Mouse (Mus musculus) embryo, embryonic 10 days (tissue): Measurements from ENCODE around the gene Sbf2.
"Not testable (repeated sequence)": the region's sequence is repeated elsewhere in the genome, so short reads cannot be mapped to it uniquely, and the experiment has no call there.

Source experiments
- DNase-seq: peaks from one replicate; pipeline ENCODE4 v3.0.0-alpha.2; 2015; ENCODE audit warnings: low spot score

The Sbf2 gene

GRCm38 (mm10) chr7:110583705-110584104 is 31.0 kb downstream of the Sbf2 start:
- no peak for DNase-seq

DNA sequence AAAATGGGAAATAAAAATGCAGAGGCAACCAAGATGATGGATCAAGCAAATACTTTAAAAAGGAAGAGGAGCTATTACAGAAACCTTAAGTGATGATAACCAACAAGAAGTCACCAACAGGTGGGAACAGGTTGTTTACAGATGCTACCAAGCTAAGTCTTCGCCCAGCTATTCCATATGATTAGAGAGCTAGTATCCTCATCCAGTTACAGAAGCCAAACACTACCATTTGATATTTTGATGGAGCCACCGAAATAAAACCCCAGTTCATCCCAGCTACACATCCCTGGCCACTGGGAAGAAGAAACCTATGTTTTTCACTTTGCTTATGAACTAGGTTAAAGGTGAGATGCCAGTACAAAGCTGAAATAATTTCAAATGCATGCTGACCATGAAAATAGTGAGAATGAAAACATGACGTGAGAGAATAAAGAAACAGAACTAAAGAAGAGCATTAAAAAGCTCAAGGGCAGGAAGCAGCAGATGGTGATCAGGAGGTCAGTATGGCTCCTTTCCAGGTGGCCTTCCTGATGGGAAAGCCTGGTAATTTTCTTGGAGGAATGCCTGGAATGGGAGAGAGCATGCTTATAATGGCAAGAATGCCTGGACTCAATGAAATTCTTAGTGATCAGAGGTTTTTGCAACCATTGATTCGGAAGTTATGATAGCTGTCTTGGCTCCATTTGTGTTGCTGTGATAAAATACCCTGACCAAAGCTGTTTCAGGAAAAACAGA is 48.7 kb downstream of the Sbf2 start:
- no peak for DNase-seq

GRCm38 (mm10) chr7:110561647-110562046 is 53.1 kb downstream of the Sbf2 start:
- DNase-seq, result no peak

DNA sequence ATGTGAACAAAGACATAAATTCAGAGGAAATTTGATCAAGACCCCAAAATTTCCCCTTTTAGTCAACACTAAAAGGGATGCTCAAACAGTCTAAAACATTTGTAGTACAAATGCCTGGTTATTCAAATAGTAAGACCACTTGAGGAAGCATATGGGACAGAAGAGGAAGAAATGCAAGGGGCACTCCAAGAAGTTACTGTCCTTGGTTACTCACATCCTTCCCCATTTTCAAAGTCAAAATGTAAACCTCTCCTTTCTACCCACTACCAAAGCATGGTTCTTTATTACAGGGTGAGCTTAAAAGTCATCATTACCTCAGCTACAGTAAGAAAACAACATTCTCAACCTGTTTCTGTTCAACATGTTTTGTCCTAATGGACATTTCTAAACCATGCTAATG is 57.7 kb downstream of the Sbf2 start:
- no peak for DNase-seq

DNA sequence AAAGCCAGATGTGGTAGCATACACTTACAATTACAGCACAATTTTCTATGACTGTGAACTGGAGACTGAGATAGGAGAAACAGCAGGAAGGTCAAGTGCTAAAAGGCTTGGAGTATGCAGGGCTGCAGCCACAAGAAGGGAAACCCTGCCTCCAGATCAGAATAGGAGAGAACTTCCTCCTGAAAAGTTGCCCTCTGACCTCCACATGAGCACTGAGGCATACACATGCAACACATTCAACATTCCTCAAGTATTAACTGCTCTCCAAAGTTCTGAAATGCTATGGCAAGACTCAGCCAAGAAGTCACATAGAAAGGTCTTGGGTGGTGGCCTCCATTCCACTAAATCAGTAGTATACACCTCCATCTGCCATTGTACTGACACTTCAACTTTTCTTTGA is 58.5 kb downstream of the Sbf2 start:
- peak; percentile 42 for DNase-seq

GRCm38 (mm10) chr7:110555260-110555659 is 59.5 kb downstream of the Sbf2 start:
- no peak for DNase-seq

DNA sequence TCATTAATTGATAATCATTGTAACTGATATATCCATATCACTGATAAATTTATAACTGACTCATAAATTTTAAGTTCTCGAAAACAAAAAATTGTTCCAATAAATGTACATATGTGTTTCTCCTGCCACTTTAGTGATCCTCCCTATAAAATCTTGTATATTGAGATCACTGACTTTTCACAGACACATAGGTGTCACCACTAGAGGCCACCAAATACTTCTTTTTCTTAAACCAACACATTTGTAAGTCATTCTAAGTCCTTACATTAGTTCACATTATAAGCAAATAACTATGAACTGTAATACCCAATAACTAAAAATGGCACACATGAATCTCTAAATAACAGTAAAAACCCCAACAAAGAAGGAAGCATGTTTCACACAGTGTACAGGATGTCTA is 66.5 kb downstream of the Sbf2 start:
- DNase-seq, result peak; percentile 29

DNA sequence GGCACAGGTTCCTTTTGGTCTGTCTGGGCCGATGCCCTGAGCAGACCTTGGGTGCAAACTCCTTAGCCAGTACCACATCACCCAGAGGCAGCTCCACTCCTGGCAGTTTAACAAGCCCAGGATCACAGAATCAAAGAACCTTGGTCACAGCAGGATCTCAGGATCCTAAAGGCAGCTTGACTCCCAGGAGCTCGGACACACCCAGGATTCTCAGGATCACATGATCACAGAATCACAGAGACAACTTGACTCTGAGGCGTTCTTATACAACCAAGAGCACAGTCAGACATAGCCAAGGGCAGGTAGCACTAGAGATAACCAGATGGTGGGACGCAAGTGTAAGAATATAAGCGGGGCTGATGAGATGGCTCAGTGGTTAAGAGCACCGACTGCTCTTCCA is 71.4 kb downstream of the Sbf2 start:
- no peak for DNase-seq

GRCm38 (mm10) chr7:110539266-110539665 is 75.5 kb downstream of the Sbf2 start:
- no peak for DNase-seq

- not testable (repeated sequence) for DNase-seq
Observed at GRCm38 (mm10) chr7:110530295-110530694, 84.4 kb downstream of the Sbf2 start.

- no peak for DNase-seq
Observed at GRCm38 (mm10) chr7:110525090-110525775, 89.5 kb downstream of the Sbf2 start.

- no peak for DNase-seq
Observed at GRCm38 (mm10) chr7:110516241-110517220, 98.2 kb downstream of the Sbf2 start.

DNA sequence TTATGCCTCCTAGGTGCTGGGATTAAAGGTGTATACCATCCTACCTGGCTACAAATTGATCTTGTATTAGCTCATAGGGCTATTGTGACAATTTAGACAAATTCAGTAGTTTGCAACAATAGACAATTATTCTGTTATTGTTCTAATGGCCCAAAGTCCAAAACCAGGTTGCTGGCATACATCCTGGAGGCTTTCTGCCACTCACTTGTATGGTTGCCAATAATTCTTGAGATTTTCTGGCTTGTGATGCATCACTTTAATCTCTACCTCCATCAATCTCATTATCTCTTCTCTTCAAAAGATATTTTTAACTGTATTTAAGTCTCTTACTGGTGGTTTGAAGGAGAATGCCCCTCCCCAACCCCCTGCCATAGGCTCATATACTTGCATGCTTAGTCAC is 100.6 kb downstream of the Sbf2 start:
- DNase-seq, result no peak

DNA sequence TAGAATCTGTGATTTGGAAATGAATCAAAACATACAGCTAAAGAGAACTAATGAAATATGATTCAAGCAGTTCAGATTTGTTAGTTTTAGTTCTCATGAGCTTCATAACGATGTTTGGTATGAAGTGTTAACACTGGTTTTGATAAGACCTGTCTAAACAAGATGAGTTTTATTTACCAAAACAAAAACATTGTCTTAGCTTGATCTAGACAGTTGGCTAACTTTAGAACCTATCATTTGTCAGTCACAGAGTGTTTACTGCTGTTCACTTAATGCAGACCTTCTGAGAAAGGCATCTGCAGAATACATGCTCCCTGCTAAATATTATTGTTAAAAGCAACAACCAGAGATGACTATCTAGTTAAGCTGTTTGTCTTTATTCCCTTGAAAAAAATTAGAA is 116.1 kb downstream of the Sbf2 start:
- no peak for DNase-seq

GRCm38 (mm10) chr7:110491038-110491437 is 123.7 kb downstream of the Sbf2 start:
- DNase-seq, result no peak

- no peak for DNase-seq
Observed at GRCm38 (mm10) chr7:110485051-110485450, 129.7 kb downstream of the Sbf2 start.

- no peak for DNase-seq
Observed at GRCm38 (mm10) chr7:110470987-110471386, 143.7 kb downstream of the Sbf2 start.

- DNase-seq, result no peak
Observed at GRCm38 (mm10) chr7:110463471-110463870, 151.3 kb downstream of the Sbf2 start.

DNA sequence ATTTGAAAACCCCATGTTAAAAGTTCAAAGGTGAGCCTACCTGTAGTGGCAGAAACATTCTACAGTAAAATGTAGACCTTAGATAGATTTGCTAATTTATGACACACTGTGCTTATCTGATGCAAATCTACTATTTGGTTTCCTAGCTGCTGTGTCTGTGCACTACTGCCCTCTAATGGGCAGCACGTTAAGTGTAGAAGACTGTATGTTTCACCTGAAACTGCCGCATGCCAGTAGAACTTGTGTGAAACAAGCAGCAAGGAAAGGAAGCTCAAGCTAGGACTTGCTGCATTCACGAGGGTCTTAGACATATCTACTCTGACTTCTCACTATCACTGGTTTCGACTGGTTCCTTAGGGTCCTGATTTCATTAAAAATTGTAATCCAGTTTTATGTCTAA is 182.4 kb downstream of the Sbf2 start:
- peak; percentile 74 for DNase-seq

DNA sequence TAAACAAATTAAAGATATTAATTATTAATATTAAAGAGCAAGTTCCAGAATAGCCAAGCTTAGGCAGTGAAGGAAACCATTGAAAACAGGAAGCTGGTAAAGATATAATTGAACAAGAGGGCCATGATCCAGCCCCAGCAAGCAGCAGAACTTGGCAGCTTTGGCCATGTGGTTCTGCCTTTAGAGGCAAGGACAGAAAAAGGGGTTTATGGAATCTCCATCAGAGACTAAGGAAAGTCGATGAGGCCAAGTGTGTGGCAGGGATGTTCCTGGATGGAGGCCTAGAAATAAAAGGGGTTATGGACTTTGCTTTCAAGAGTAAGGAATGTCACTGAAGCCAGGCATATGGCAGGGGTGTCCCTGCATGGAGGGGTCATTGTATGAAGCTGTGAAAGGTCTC is 198.4 kb downstream of the Sbf2 start:
- no peak for DNase-seq

GRCm38 (mm10) chr7:110414276-110414675 is 200.4 kb downstream of the Sbf2 start:
- DNase-seq, result no peak

DNA sequence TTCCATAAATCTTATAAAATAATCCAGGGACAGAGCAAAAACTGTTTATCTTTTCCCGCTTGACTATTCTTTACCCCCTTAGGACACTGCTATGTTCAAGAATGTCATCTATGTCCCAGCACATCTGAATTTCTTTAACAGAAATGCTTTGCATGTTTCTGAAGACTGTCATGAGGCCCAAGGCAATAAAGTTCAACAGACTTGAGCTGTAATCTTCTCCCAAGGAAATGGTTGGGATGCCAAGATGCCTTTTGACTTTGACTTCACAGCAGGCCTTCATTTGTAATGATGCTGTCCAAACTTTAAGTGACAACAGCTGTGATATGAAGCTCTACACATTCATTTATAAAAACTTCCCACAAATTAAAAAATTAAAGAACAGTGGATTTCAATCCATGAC is 212.6 kb downstream of the Sbf2 start:
- DNase-seq, result peak; percentile 6

- DNase-seq, result no peak
Observed at GRCm38 (mm10) chr7:110392576-110392975, 222.1 kb downstream of the Sbf2 start.
